Mouse (Mus musculus) ES-CJ7 (cell line): ENCODE results near the gene Kirrel2.

Experiments used
- DNase-seq: peaks from one replicate; pipeline ENCODE4 v3.0.0; 2011; ENCODE audit warnings: low read depth, low spot score

The Kirrel2 gene

GRCm38 (mm10) chr7:30413596-30413995, 43.9 kb downstream of the Kirrel2 start, which contains the start of gene Tyrobp:
Gene Tyrobp (plus strand): TSS chr7:30413760.
- no peak for DNase-seq

GRCm38 (mm10) chr7:30412735-30413147, 44.7 kb downstream of the Kirrel2 start:
- DNase-seq, result no peak

GRCm38 (mm10) chr7:30411023-30411422, 46.5 kb downstream of the Kirrel2 start:
- no peak for DNase-seq

- DNase-seq, result no peak
Measured at GRCm38 (mm10) chr7:30409789-30410188, 47.7 kb downstream of the Kirrel2 start.

GRCm38 (mm10) chr7:30408639-30409038, 48.9 kb downstream of the Kirrel2 start:
- no peak for DNase-seq

- no peak for DNase-seq
Measured at GRCm38 (mm10) chr7:30402343-30402742, 55.1 kb downstream of the Kirrel2 start.

GRCm38 (mm10) chr7:30399671-30400070, 57.8 kb downstream of the Kirrel2 start:
- DNase-seq, result no peak
